ENCODE assay signal across 15 mouse cellular contexts in genomic region chr4:135730204-135730603, GRCm38 (mm10). TPM values are rescaled to one million over a fixed set of nuclear protein-coding genes. Genes with fewer than 3 reads are reported as not detected.
DNase-seq lines count a peak whose midpoint lies in the region; ATAC-seq lines count a peak whose summit lies in the region.
"Had no signal": no experiment of that assay in that cellular context is flagged by ENCODE, and none has a peak within 500 bp of the region (broad histone marks: within the 10 kb centered on the region; RNA-seq: fewer than 3 reads in every experiment).

No protein-coding gene starts in this region.

- 81% methylated on average over 9 of the region's 9 CpGs for WGBS in forebrain, embryonic 14.5 days
- WGBS in forebrain, embryonic 15.5 days = 70% methylated on average over 9 of the region's 9 CpGs
- WGBS in kidney, embryonic 14.5 days = 70% methylated on average over 9 of the region's 9 CpGs

- no peak overlapping the region for H3K4me2 ChIP-seq in forebrain, embryonic 14.5 days (ENCODE audit: low read length)
- no peak overlapping the region for H3K4me2 ChIP-seq in forebrain, embryonic 15.5 days (replicated peaks)
- H3K4me2 ChIP-seq in kidney, embryonic 14.5 days (replicated peaks; ENCODE audit: low read depth, low read length) = no peak overlapping the region
- H3K4me2 ChIP-seq: limb, embryonic 15.5 days; lung, embryonic 14.5 days had no signal

- peak; percentile 20 for DNase-seq in forebrain, embryonic 14.5 days (ENCODE audit: low spot score)
- peak; percentile 52 to 63 for DNase-seq in right cerebral cortex, postnatal 10 days (ENCODE audit: low spot score in 2 of 2)
- DNase-seq in right cerebral cortex, postnatal 4 days = no peak
- peak; percentile 47 to 56 for DNase-seq in cerebellum, postnatal 36 days
- DNase-seq in left cerebral cortex, postnatal 4 days = peak; percentile 57
- no peak for DNase-seq in adrenal gland, postnatal 4 days (ENCODE audit: low spot score in 2 of 2)
- DNase-seq: adrenal gland, postnatal 10 days; heart, postnatal 36 days; kidney, adult 2 months; lung, embryonic 14.5 days; thymus, postnatal 14 days had no signal

- H3K36me3 ChIP-seq in forebrain, embryonic 14.5 days (ENCODE audit: control insufficient read depth, insufficient read depth, low read length) = no peaks in the 10 kb centered on the region
- no peaks in the 10 kb centered on the region for H3K36me3 ChIP-seq in forebrain, embryonic 15.5 days
- H3K36me3 ChIP-seq in kidney, embryonic 14.5 days (ENCODE audit: control insufficient read depth, insufficient read depth, low read length) = no peaks in the 10 kb centered on the region
- H3K36me3 ChIP-seq: limb, embryonic 15.5 days had no signal

- no peaks in the 10 kb centered on the region for H3K4me1 ChIP-seq in forebrain, embryonic 14.5 days (ENCODE audit: control insufficient read depth, insufficient read depth, low read length)
- H3K4me1 ChIP-seq in forebrain, embryonic 15.5 days = no peaks in the 10 kb centered on the region
- no peaks in the 10 kb centered on the region for H3K4me1 ChIP-seq in kidney, embryonic 14.5 days (ENCODE audit: control insufficient read depth, insufficient read depth, low read length)

- H3K4me3 ChIP-seq in forebrain, embryonic 14.5 days (ENCODE audit: low read depth, low read length) = no peak overlapping the region
- H3K4me3 ChIP-seq in forebrain, embryonic 15.5 days = no peak overlapping the region
- H3K4me3 ChIP-seq in kidney, embryonic 14.5 days (ENCODE audit: low read length) = no peak overlapping the region
- H3K4me3 ChIP-seq: limb, embryonic 15.5 days had no signal

- intact Hi-C loops in left cerebral cortex, postnatal 4 days (cut with DNase I) = no loop called here

- H3K9me3 ChIP-seq in forebrain, embryonic 14.5 days (replicated peaks; ENCODE audit: control insufficient read depth, low read length) = no peaks in the 10 kb centered on the region; the same call in 1 of the 2 replicates
- H3K9me3 ChIP-seq in forebrain, embryonic 15.5 days = no peaks in the 10 kb centered on the region
- peaks cover 6% of the 10 kb centered on the region for H3K9me3 ChIP-seq in kidney, embryonic 14.5 days (ENCODE audit: control insufficient read depth, low read length)
- H3K9me3 ChIP-seq: limb, embryonic 15.5 days had no signal

- H3K27me3 ChIP-seq in forebrain, embryonic 14.5 days (replicated peaks; ENCODE audit: control insufficient read depth, insufficient read depth, low read length) = no peaks in the 10 kb centered on the region
- H3K27me3 ChIP-seq in forebrain, embryonic 15.5 days = no peaks in the 10 kb centered on the region
- H3K27me3 ChIP-seq in kidney, embryonic 14.5 days (ENCODE audit: control insufficient read depth, insufficient read depth, low read length) = no peaks in the 10 kb centered on the region
- H3K27me3 ChIP-seq: limb, embryonic 15.5 days had no signal

- ATAC-seq in forebrain, embryonic 14.5 days = no peak
- no peak for ATAC-seq in forebrain, embryonic 15.5 days (replicated peaks)
- ATAC-seq in kidney, embryonic 14.5 days (ENCODE audit: low FRiP score, low TSS enrichment) = no peak; the same call in 1 of the 2 replicates

- H3K9ac ChIP-seq in forebrain, embryonic 14.5 days (ENCODE audit: low read length) = no peak overlapping the region
- no peak overlapping the region for H3K9ac ChIP-seq in forebrain, embryonic 15.5 days (replicated peaks)
- H3K9ac ChIP-seq in kidney, embryonic 14.5 days (ENCODE audit: low read depth, low read length) = no peak overlapping the region
- H3K9ac ChIP-seq: limb, embryonic 15.5 days; lung, embryonic 14.5 days had no signal

- no peak overlapping the region for H3K27ac ChIP-seq in forebrain, embryonic 14.5 days (ENCODE audit: low read depth, low read length)
- H3K27ac ChIP-seq in forebrain, embryonic 15.5 days (replicated peaks) = no peak overlapping the region
- no peak overlapping the region for H3K27ac ChIP-seq in kidney, embryonic 14.5 days (ENCODE audit: low read depth, low read length)
- H3K27ac ChIP-seq: limb, embryonic 15.5 days had no signal

RNA-seq across cellular contexts. Expression of gene Il22ra1, which starts 2.2 kb away (rescaled TPM):
- polyA plus RNA-seq in forebrain, embryonic 14.5 days (2014; fragmentation: Nextera tagmentation; extraction: Ambion mirVana) = not detected in 2 replicates
- not detected in 2 replicates for polyA plus RNA-seq in forebrain, embryonic 15.5 days (2015; fragmentation: Nextera tagmentation; extraction: Ambion mirVana)
- total RNA-seq in left cerebral cortex, postnatal 4 days (2021) = under 1 TPM; 0.24 to 0.26 TPM
- 1 to 10 TPM; 3.7 to 3.8 TPM for total RNA-seq in adrenal gland, postnatal 4 days (2021)
- not detected in 2 replicates for polyA plus RNA-seq in kidney, embryonic 14.5 days (2014; fragmentation: Nextera tagmentation; extraction: Ambion mirVana)
- total RNA-seq: megakaryocyte-erythroid progenitor cell, adult 5-6 weeks had no signal
- polyA plus RNA-seq: lung, embryonic 14.5 days had no signal

RNA-seq across cellular contexts. Expression of gene Myom3, which starts 29.3 kb away (rescaled TPM):
- polyA plus RNA-seq in forebrain, embryonic 14.5 days (2014; fragmentation: Nextera tagmentation; extraction: Ambion mirVana) = 0.17 and 0.22 TPM in 2 replicates
- polyA plus RNA-seq in forebrain, embryonic 15.5 days (2015; fragmentation: Nextera tagmentation; extraction: Ambion mirVana) = 0.09 and 0.36 TPM in 2 replicates
- under 1 TPM; 0.81 to 0.86 TPM for total RNA-seq in left cerebral cortex, postnatal 4 days (2021)
- total RNA-seq in adrenal gland, postnatal 4 days (2021) = 1 to 10 TPM; 3.5 to 9.2 TPM
- polyA plus RNA-seq in kidney, embryonic 14.5 days (2014; fragmentation: Nextera tagmentation; extraction: Ambion mirVana) = 0.06 and 0.35 TPM in 2 replicates
- total RNA-seq: megakaryocyte-erythroid progenitor cell, adult 5-6 weeks had no signal
- polyA plus RNA-seq: lung, embryonic 14.5 days had no signal

RNA-seq across cellular contexts. Expression of gene Ifnlr1, which starts 44.1 kb away (rescaled TPM):
- polyA plus RNA-seq in forebrain, embryonic 14.5 days (2014; fragmentation: Nextera tagmentation; extraction: Ambion mirVana) = 0.15 TPM in 1 of 2 replicates, not detected in the other
- 0.23 and 0.24 TPM in 2 replicates for polyA plus RNA-seq in forebrain, embryonic 15.5 days (2015; fragmentation: Nextera tagmentation; extraction: Ambion mirVana)
- total RNA-seq in left cerebral cortex, postnatal 4 days (2021) = under 1 TPM; 0.28 to 0.32 TPM
- 1 to 10 TPM in 1 of 2 experiments, under 1 TPM in 1; 0.68 to 1.1 TPM for total RNA-seq in adrenal gland, postnatal 4 days (2021)
- polyA plus RNA-seq in kidney, embryonic 14.5 days (2014; fragmentation: Nextera tagmentation; extraction: Ambion mirVana) = 0.46 and 1.1 TPM in 2 replicates

Comparison
In these comparisons a context has a peak if more than half of its experiments do, and no peak if none do; other contexts are left out.
1. DNase-seq: peak in forebrain, embryonic 14.5 days (single experiment), right cerebral cortex, postnatal 10 days (2 of 2), cerebellum, postnatal 36 days (2 of 2) and left cerebral cortex, postnatal 4 days (single experiment); none in right cerebral cortex, postnatal 4 days (single experiment) and adrenal gland, postnatal 4 days (0 of 2).